Mouse (Mus musculus) yolk sac, embryonic 10.5 days (tissue): ENCODE measurements at regions not wholly inside any gene's neighbourhood (a gene's known extent, or its start where the extent isn't known, plus 50 kb on each side); places are given as distances from the start of the nearest gene placed in this dataset.
"Not testable (repeated sequence)": the region's sequence is repeated elsewhere in the genome, so short reads cannot be mapped to it uniquely, and the experiment has no call there.

Source experiments
- DNase-seq: peaks from one replicate; pipeline ENCODE4 v3.0.0-alpha.2; 2017; ENCODE audit warnings: low spot score

- DNase-seq = peak; percentile 11
Observed at GRCm38 (mm10) chr9:32940919-32941767, 305.1 kb downstream of the Ets1 start.

- no peak for DNase-seq
Observed at GRCm38 (mm10) chr9:32941768-32942030, 305.7 kb downstream of the Ets1 start.

- DNase-seq = no peak
Observed at GRCm38 (mm10) chr9:32947221-32947620, 311.2 kb downstream of the Ets1 start.

- no peak for DNase-seq
Observed at GRCm38 (mm10) chr9:32949036-32949435, 313.0 kb downstream of the Ets1 start.

GRCm38 (mm10) chr9:32958716-32959115 lies 322.7 kb downstream of the Ets1 start:
- no peak for DNase-seq

GRCm38 (mm10) chr9:32959468-32959867 lies 323.4 kb downstream of the Ets1 start:
- DNase-seq = not testable (repeated sequence)

- DNase-seq = no peak
Observed at GRCm38 (mm10) chr9:32962679-32963205, 326.7 kb downstream of the Ets1 start.

GRCm38 (mm10) chr9:32968446-32968845 lies 332.4 kb downstream of the Ets1 start:
- no peak for DNase-seq

- no peak for DNase-seq
Observed at GRCm38 (mm10) chr9:32971421-32971820, 335.4 kb downstream of the Ets1 start.

- no peak for DNase-seq
Observed at GRCm38 (mm10) chr9:32971926-32972325, 335.9 kb downstream of the Ets1 start.

- no peak for DNase-seq
Observed at GRCm38 (mm10) chr9:32972431-32973052, 336.5 kb downstream of the Ets1 start.

- DNase-seq = no peak
Observed at GRCm38 (mm10) chr9:32977732-32978131, 341.7 kb downstream of the Ets1 start.

GRCm38 (mm10) chr9:32980846-32981245 lies 344.8 kb downstream of the Ets1 start:
- DNase-seq = no peak

GRCm38 (mm10) chr9:32983182-32983581 lies 347.2 kb downstream of the Ets1 start:
- DNase-seq = no peak

GRCm38 (mm10) chr9:32986836-32987673 lies 351.0 kb downstream of the Ets1 start:
- peak; percentile 38 for DNase-seq

- no peak for DNase-seq
Observed at GRCm38 (mm10) chr9:32989006-32989405, 353.0 kb downstream of the Ets1 start.

- DNase-seq = no peak
Observed at GRCm38 (mm10) chr9:32998323-32998722, 362.3 kb downstream of the Ets1 start.

- DNase-seq = peak; percentile 53
Observed at GRCm38 (mm10) chr9:33000691-33001164, 364.7 kb downstream of the Ets1 start.

- DNase-seq = no peak
Observed at GRCm38 (mm10) chr9:33001165-33001949, 365.3 kb downstream of the Ets1 start.

GRCm38 (mm10) chr9:33003880-33004279 lies 367.9 kb downstream of the Ets1 start:
- DNase-seq = no peak

- no peak for DNase-seq
Observed at GRCm38 (mm10) chr9:33004536-33004935, 368.5 kb downstream of the Ets1 start.
